Mouse (Mus musculus) hematopoietic stem cell, adult 5-6 weeks (primary cell): ENCODE measurements around the gene Nnat. TPM values are rescaled to one million over a fixed set of nuclear protein-coding genes. Genes with fewer than 3 reads are reported as not detected.
A peak's percentile ranks its signal among the peaks of the same experiment; 100 is the strongest.
"Not testable (repeated sequence)": the region's sequence is repeated elsewhere in the genome, so short reads cannot be mapped to it uniquely, and the experiment has no call there.

ENCODE experiments used
- ATAC-seq, 2 experiments: fragments of 125-278 bp in 1 of 2; replicated peaks in 1 of 2; 2 replicates each; pipeline ENCODE4 v1.8.0; 2016 to 2017; ENCODE audit warnings: inconsistent platforms in 2 of 2, mild to moderate bottlenecking in 2 of 2, moderate number of reproducible peaks in 2 of 2, low read depth in 1 of 2, moderate TSS enrichment in 1 of 2; ENCODE audit not compliant: low FRiP score in 2 of 2, poor library complexity in 2 of 2, severe bottlenecking in 2 of 2, insufficient read depth in 1 of 2, low TSS enrichment in 1 of 2
- total RNA-seq: library from RNA; stranded (forward); fragments of 172-1452, 232-1000 nt; gene quantifications from 2 replicates; pipeline ENCODE4 v1.2.3, GENCODE M21; 2017

Nnat gene
- total RNA-seq, 1 experiment from 2014 or later, result not detected

DNA sequence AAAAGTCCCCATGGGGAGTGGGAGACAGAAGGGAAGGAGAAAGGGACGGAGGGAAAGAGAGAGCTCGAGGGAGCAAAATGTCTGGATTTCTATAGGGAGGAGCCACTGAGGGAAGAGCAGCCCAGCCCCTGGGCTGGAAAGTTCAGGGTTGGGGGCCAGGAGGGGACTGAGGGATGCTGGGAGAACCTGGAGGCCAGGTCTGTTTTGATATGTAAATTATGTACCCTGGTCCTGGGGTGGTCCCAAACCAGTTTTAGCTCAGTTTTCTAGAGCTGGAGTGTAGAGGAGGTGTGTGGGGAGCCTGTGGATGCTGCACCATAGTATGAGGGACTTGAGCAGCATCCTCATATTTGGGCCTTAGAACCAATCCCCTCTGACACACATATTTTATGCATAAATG, 9.0 kb downstream of the Nnat start:
- ATAC-seq, result no peak

DNA sequence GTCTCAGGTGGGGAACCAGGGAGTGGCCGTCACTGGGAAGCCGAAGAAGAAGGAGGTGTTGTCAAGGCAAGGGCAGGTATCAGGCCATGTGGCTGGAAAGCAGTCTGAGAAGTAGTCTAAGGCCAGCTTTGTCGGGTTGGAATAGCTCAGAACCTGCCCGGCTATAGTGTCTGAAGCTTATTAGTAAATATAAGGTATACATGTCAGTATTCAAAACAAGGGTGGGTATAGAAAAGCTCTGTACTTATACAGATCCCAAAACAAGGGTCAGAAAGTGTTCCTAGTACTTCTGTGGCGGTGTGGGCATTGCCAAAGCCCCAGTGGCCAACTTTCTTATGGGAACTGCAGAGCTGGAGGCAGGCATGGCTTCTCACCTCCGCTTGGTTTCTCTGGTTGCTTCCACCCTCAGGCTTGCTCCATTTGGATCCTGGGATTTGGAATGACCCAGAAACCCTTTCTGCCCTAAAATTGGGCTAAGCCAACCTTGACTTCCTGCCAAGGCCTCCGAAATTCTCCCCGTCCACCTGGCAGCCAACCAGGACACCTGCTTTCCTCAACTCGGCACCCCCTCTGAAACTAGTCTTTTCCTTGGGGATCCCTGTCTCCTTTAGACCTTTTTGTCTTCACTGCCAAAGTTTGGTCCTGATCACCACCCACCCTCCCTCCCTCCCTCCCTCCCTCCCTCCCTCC, 10.1 kb downstream of the Nnat start:
- no peak for ATAC-seq

DNA sequence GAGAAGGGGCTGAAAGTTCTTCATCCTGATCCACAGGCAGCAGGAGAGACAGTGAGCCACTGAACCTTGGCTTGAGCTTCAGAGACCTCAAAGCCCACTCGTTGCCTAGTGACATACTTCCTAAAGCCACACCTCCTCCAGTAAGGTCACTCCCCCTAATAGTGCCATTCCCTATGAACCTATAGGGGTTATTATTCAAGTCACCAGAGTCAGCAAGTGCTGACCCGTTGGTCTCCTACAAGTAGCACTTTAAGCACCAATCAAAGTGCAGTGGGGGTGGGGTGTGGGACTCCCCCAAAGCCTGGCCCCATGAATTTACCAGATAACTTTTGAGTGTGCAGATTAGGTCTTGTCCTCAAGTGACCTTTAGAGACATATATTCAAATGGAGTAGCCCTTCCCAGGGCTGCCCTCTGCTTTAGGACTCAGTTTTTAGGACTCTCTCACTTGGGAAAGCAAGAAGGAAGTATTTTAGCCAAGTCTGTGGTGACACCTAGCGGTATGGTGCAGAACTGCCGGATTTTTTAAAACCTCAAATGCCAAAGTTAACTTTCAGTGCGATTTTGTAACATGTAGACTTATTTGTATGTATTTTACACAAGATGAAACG, 11.4 kb downstream of the Nnat start, which contains the start of gene Blcap:
Gene Blcap (minus strand): TSS at position 51 of the 609 bp plus-strand sequence.
- peak in 1 of 2 experiments; percentile 48; a peak in 2 of 4 replicates for ATAC-seq

DNA sequence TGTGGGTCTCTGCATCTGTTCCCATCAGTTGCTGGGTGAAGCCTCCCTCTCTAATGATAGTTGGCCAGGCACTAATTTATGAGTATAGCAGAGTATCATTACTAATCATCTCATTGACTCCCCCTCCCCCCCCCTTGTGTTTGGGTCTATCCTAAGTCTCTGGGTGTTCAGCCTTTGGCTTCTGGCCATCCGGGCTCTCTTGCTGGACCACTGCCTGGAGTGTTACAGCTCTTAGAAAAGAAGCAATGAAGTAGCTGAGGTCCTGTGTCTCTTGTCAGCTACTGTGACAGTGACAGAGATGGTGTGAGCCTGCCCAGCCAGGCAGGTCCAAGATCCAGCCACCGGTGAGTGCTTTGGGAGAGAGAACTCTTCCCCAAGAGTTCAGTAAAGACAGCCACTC, 12.9 kb downstream of the Nnat start:
- ATAC-seq, result no peak

DNA sequence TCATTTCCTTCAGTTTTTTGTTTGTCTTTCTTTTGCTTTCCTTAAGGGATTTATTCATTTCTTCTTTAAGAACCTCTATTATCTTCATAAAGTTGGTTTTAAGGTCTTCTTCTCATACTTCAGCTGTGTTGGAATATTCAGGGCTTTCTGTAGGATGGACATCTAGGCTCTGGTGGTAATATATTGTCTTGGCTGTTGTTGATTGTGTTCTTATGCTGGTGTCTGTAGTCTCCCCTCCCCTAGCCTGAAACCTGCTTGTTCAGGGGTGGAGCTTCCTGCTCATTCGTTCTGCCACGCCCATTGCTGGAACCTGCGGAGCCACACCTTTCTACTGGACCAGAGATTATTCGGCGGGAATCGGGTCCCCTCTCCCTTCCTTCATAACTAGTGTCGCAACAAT, 25.5 kb downstream of the Nnat start:
- ATAC-seq, result not testable (repeated sequence)

DNA sequence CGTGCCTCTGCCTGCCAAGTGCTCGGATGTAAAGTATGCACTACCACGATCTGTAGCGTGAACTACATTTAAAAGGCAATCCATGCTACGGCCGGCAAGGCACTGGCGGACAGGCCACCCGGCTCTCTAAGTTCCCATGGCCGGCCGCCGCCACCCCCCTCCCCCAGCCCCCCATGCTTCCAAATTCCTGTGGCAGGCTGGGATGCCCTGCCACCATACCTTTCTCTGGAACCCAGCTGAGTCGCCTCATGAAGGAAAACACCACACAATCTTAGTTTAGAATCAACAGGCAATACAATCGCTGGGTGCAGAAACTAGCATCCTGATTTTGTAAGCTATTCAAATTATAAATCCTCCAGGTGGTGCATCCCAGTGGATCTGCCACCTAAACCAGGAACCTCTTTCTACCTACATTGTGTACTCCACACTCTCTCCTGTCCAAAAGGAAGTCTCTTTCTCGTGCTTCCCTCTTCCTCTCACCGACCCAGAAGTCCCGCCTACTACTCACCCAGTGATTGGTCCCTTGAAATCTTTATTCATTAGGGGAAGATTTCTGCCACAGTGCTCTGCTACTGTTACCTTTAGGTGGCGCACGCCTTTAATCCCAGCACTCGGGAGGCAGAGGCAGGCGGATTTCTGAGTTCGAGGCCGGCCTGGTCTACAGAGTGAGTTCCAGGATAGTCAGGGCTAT, 37.1 kb downstream of the Nnat start:
- ATAC-seq, result no peak; a peak in 1 of 4 replicates

DNA sequence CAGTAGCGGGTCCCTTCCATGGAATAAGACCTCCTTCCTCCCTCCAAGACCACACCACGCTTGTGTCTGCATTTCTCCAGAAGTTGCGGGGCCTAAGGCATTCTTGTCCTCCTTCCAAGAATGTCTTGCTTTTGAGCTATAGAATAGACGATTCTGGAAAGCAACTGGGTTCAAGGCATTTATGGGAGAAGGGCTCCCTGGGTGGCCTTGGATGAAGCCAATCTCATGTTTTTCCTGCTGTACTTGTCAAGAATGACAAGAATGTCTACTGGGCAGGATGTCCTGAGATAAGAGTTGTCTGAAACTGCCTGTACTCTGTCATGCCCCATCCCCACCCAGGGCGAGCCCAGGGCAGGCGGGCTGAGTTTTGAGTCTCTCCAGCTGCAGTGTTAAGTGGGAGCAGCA, 41.6 kb downstream of the Nnat start:
- no peak for ATAC-seq

DNA sequence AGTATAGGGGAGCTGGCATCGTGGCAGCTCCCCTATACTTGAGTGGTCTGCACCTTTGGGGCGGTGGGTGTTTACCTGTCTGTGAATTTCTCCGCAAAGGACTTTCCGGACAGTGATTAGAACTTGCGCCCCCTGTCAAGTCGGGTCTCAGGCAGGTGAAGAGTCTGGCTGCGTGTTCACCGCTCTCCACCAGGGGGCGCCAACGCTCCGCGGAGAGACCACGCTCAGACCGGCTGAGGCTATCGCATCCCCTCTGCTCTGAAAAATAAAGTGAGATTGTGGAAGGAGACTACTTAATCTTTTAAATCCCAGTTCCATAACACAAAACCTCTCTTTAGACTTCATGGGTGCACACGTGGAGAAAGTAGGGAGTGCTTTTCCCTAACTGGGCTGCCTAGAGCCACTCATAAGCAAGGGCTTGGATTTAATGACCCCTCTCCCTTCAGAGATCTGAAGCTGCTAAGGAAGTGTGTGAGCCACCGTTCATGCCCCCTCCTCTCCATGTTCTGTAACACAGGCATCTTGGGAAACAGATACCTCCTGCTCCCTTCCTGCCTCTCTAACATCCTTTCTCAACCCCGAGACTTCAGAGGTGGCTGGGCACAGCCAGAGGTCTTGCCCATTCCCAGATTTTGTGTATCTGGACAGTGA, 45.3 kb downstream of the Nnat start:
- peak; percentile 67 to 88 for ATAC-seq

DNA sequence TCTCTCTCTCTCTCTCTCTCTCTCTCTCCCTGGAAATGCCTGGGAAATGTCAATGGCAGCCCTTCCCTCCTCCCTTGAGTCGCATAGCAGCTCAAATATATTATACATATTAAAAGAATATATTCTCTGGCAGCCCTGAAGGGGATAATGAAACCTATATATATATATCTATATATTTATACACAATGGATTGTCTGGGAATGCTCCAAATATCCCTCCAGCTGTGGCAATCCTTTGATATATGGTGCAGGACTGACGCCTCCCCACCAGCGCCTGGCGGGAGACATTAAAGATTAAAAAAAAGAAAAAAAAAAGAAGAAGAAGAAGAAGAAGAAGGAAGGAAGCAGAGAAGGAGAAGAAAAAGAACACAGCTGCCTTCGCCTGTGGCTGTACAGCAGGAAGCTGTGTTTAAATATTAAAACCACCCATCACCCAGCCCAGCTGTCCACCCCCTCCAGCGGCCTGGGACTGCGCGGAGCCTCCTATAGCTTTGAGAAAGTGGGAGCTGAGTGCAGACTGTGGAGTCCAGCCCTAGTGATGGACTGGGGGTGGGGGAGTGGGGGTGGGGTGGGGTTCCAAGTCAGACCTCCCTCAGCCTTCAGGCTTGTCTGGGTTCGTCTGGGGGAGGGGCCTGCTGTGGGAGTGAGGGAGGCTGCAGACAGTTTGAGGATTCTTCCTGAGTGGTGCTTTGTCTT, 47.8 kb downstream of the Nnat start:
- 0 out of 4 replicates have a peak, but pooled peaks of 1 of the 2 experiments have one; percentile 45 for ATAC-seq

DNA sequence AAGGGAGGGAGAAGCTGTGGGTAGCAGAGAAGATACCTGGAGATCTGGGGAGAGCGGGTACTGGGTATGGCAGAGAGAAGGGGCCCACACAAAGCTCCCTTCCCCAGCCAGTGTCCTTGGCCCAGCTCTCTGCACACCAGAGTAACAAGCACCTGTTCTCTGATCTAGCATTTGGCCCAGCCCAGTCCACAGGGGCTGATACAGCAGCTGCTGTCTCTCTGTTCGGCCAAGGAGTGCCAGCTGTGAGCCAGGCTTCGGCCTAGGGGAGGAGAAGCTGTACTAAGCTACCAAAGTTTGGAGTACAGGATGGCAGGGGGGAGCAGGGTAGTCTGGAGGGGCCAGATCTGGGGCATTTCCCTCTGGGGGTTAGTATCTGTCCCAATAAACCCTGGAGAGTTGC, 51.9 kb downstream of the Nnat start:
- no peak for ATAC-seq

Other genes starting within 250 kb of the Nnat start
- gene Ghrh, start 212.6 kb upstream of the Nnat start, total RNA-seq, result not detected in 2 replicates
- 10.8 and 11.9 TPM in 2 replicates for gene Manbal, start 192.5 kb upstream of the Nnat start, total RNA-seq
- gene Src, start 141.6 kb upstream of the Nnat start, total RNA-seq, result 2.6 and 3.3 TPM in 2 replicates
- gene Blcap, start 11.2 kb downstream of the Nnat start, total RNA-seq, result 15.8 and 32.6 TPM in 2 replicates
- gene Ctnnbl1, start 177.3 kb downstream of the Nnat start, total RNA-seq, result 40.1 and 52.5 TPM in 2 replicates